Mouse (Mus musculus) hindlimb bud, embryonic 11.5 days (tissue): Measurements from ENCODE around the gene Shf.

Source experiments
- DNase-seq: peaks from one replicate; pipeline ENCODE4 v3.0.0-alpha.2; 2012; ENCODE audit warnings: low read depth, low spot score; ENCODE audit errors: extremely low spot score

Shf gene

GRCm38 (mm10) chr2:122305097-122305892, 63.7 kb downstream of the Shf start:
- no peak for DNase-seq

- DNase-seq, result no peak
Measured at GRCm38 (mm10) chr2:122304544-122304943, 64.4 kb downstream of the Shf start.

GRCm38 (mm10) chr2:122302574-122303241, 66.3 kb downstream of the Shf start:
- DNase-seq, result peak; percentile 53

GRCm38 (mm10) chr2:122301921-122302573, 66.9 kb downstream of the Shf start:
- no peak for DNase-seq

GRCm38 (mm10) chr2:122301081-122301920, 67.7 kb downstream of the Shf start:
- no peak for DNase-seq

- no peak for DNase-seq
Measured at GRCm38 (mm10) chr2:122300656-122301020, 68.3 kb downstream of the Shf start.

- no peak for DNase-seq
Measured at GRCm38 (mm10) chr2:122299911-122300655, 68.9 kb downstream of the Shf start.
